Mouse (Mus musculus) lung, postnatal 0 days (tissue): ENCODE measurements around the gene Rbm20.

Source experiments
- CTCF ChIP-seq: IDR thresholded peaks from 2 replicates; pipeline ENCODE4 v1.5.1; 2016; ENCODE audit warnings: antibody characterized with exemption, mild to moderate bottlenecking
- EP300 ChIP-seq: IDR thresholded peaks from 2 replicates; pipeline ENCODE4 v1.6.1; 2016; ENCODE audit warnings: antibody characterized with exemption, mild to moderate bottlenecking, control low read depth

DNA sequence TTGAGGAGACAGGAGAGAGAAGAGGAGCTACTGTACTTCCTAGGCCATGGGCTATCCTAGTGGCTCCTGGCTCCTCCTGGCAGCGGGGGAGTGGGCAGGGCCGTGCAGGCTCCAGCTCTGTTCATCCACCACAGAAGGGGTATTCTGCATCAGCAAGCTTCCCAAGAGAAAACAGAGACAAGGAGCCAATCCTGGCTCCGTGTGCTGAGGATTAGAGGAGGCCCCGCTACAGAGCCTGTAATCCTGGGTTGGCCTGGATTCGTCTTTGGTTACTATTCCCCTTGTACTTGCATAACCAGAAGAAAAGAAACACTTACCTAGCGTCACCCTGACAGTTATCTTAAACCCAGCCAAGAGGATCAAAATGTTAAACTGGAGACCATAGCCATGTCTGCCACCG lies 112.5 kb downstream of the Rbm20 start:
- TF ChIP-seq EP300, result no peak
- no peak for TF ChIP-seq CTCF
